Mouse (Mus musculus) frontal cortex, adult 2 months (tissue): ENCODE measurements around the gene Rnd1. TPM values are rescaled to one million over a fixed set of nuclear protein-coding genes. Genes with fewer than 3 reads are reported as not detected.

Source experiments
- DNase-seq, 2 experiments: peaks; one replicate each; pipeline ENCODE4 v3.0.0; 2022; ENCODE audit warnings: low spot score in 1 of 2; ENCODE audit errors: extremely low spot score in 1 of 2
- polyA plus RNA-seq: library from polyadenylated mRNA; depleted of rRNA; stranded (reverse); fragments of >200 nt; gene quantifications from 2 replicates; pipeline ENCODE4 v1.2.3, GENCODE M21; 2012; rRNA removed

Gene Rnd1
- polyA plus RNA-seq, 1 experiment, result 25.4 TPM

DNA sequence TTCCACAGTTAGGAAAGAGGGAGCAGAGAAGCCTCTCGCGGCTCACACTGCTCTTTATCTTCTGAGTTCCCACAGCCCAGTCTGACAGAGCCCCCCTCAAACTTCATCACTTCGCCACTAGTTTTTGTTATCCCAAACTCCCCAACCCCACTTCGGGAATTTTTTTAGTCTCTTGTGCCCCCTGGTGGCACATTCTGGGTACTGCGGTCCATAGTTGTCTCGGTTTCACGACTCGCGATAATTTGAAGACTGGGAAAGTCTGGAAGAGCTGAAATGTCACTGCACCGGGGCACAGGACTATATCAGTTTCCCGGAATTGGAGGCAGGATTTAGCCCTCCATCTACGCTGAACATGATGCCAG lies 60.1 kb downstream of the Rnd1 start:
- peak in 1 of 2 experiments; percentile 89 for DNase-seq

DNA sequence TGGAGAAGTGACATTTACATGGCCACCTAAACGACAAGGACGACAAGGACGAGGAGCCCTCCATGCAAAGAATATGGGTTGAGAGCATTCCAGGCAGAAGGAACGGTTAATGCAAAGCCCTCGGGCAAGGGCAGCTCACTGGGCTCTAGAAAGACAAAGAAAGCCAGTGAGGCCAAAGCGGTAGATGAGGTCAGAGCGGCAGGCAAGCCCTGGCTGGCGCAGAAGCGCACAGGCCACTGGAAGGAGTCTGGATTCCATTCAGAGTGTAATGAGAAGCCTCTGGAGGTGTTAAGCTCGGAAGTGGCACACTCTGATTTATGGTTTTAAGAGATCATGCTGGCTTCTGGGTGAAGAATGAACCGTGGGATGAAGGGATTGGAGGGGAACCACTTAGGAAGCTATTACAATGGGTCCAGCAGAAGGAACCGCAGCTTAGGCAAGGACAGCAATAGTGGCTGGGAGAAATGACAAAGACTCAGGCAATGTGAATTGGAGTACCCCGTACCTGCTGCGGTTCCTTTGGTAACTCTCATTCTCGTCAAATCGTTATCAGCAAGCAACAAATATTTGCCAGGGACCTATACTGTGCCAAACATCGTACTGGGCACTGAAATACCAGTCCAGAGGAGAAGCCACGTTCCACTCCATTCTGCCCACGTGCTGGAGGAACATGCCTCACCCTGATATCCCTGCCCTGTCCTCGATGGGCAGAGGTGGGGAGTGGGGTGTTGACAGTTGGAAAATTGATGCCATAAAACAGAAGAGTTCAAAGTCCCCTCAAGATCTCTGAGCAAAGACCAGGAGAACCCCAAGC lies 60.7 kb downstream of the Rnd1 start:
- DNase-seq, result no peak

DNA sequence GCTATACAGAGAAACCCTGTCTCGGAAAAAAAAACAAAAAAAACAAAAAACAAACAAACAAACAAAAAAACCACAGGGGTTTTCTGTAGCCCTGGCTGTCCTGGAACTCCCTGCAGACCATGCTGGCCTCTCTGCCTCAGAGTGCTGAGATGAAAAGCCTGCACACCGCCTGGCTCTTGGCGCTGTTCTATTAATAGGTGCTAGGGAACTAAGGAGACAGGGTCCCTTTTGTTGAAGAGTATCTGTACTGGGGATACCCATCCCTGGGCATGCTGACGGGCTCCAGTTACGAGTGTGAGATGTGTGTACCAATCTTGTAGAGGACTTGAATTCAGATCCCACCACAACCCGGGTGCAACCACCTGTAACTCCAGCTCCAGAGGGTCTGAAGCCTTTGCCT lies 61.5 kb downstream of the Rnd1 start:
- DNase-seq, result no peak

DNA sequence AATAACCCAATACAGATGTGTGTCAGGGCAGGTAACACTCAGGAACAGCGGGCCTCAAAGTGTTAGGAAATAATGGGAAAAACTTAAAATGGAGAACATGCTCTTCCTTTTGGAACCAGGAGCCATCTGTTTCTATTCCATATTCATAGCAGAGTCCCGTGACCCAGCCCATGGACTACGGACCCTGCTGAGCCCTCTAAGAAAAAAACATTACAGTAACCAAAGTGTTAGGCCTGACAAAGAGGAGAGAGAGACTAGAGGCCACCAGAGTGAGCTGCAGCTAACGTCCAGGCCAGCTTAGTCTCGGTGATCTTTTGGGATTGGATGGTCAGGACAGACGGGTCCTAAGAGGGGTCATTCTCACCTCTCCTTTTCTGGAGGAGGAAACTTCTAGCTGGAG lies 62.3 kb downstream of the Rnd1 start:
- DNase-seq, result no peak

DNA sequence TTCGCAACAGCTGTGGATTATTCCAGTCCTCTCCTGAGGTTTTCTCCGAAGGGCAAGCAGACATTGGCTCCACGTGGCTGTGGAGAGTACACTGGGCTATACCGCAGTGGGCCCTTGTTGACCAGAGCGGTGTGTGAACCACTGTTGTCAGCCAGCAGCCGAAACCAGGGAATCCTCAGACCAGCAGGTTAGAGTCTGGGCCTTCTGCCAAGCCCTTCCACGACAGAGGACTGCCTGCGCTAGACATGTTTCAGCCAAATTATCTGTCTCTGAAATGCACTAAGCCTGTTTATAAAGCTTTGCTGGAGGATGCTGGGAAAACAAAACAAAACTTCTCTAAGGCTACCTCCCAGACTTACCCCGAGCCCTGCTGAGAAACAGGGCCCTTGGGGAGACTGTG lies 62.7 kb downstream of the Rnd1 start:
- DNase-seq, result no peak

Other genes with a start within 250 kb of the Rnd1 start
- gene Olfr282, start 246.2 kb downstream of the Rnd1 start, polyA plus RNA-seq, result not detected in 2 replicates
- gene Olfr281, start 224.9 kb downstream of the Rnd1 start, polyA plus RNA-seq, result 0.02 TPM in 2 replicates
- gene OR5BS1P, start 207.6 kb downstream of the Rnd1 start, polyA plus RNA-seq, result 0.02 TPM in 1 of 2 replicates, not detected in the other
- not detected in 2 replicates for gene Lalba, start 194.7 kb downstream of the Rnd1 start, polyA plus RNA-seq
- 0.29 TPM in 1 of 2 replicates, not detected in the other for gene Olfr279, start 185.1 kb downstream of the Rnd1 start, polyA plus RNA-seq
- 54.4 and 56.4 TPM in 2 replicates for gene Kansl2, start 143.2 kb downstream of the Rnd1 start, polyA plus RNA-seq
- 18.8 and 21.1 TPM in 2 replicates for gene Ccnt1, start 106.5 kb downstream of the Rnd1 start, polyA plus RNA-seq
- gene 4930415O20Rik, start 106.5 kb downstream of the Rnd1 start, polyA plus RNA-seq, result 0.34 TPM in 1 of 2 replicates, not detected in the other
- gene Adcy6, start 67.4 kb downstream of the Rnd1 start, polyA plus RNA-seq, result 40.3 and 45.6 TPM in 2 replicates
- 377 and 417 TPM in 2 replicates for gene Cacnb3, start 46.6 kb downstream of the Rnd1 start, polyA plus RNA-seq
- 56.2 and 63.3 TPM in 2 replicates for gene Ddx23, start 14.6 kb downstream of the Rnd1 start, polyA plus RNA-seq
- gene Ccdc65, start 30.7 kb upstream of the Rnd1 start, polyA plus RNA-seq, result 6.4 and 7.7 TPM in 2 replicates
- 2.9 and 3.5 TPM in 2 replicates for gene Fkbp11, start 50.7 kb upstream of the Rnd1 start, polyA plus RNA-seq
- 678 and 795 TPM in 2 replicates for gene Arf3, start 85.8 kb upstream of the Rnd1 start, polyA plus RNA-seq
- gene Wnt10b, start 100.7 kb upstream of the Rnd1 start, polyA plus RNA-seq, result 6.3 and 6.8 TPM in 2 replicates
- gene Wnt1, start 112.4 kb upstream of the Rnd1 start, polyA plus RNA-seq, result 0.10 and 0.25 TPM in 2 replicates
- gene Ddn, start 132.0 kb upstream of the Rnd1 start, polyA plus RNA-seq, result 764 and 849 TPM in 2 replicates
- gene Prkag1, start 154.1 kb upstream of the Rnd1 start, polyA plus RNA-seq, result 67.8 and 74.0 TPM in 2 replicates
- 47.0 and 48.6 TPM in 2 replicates for gene Kmt2d, start 193.7 kb upstream of the Rnd1 start, polyA plus RNA-seq
- 17.6 and 19.2 TPM in 2 replicates for gene Rhebl1, start 217.1 kb upstream of the Rnd1 start, polyA plus RNA-seq
- gene Dhh, start 221.1 kb upstream of the Rnd1 start, polyA plus RNA-seq, result 0.44 and 0.80 TPM in 2 replicates
- 30.5 and 33.6 TPM in 2 replicates for gene Lmbr1l, start 240.8 kb upstream of the Rnd1 start, polyA plus RNA-seq